Mouse (Mus musculus) left cerebral cortex, postnatal 4 days (tissue): ENCODE data around the gene Slc16a7. TPM values are rescaled to one million over a fixed set of nuclear protein-coding genes. Genes with fewer than 3 reads are reported as not detected.

Experiments
- DNase-seq: peaks from one replicate; pipeline ENCODE4 v3.0.0-alpha.2; 2022
- intact Hi-C: fragments of 180-260 bp; cut with DNase I; formaldehyde crosslinking; loops from one replicate; pipeline ENCODE4 v1.15.1; 2025
- total RNA-seq, 2 experiments: library from RNA; stranded (reverse); gene quantifications; 2 replicates each; pipeline ENCODE4 v1.2.3; 2021

The Slc16a7 gene
- 100 to 1,000 TPM; 105 to 128 TPM for total RNA-seq

- intact Hi-C loops, result no loop called here
- peak; percentile 82 for DNase-seq
Measured at GRCm38 (mm10) chr10:125388876-125389786, at the start of gene Slc16a7. TSS of gene Slc16a7 (minus strand) at chr10:125389465.

- intact Hi-C loops, result no loop called here
- no peak for DNase-seq
Measured at GRCm38 (mm10) chr10:125418795-125419194, 29.5 kb upstream of the Slc16a7 start.

- no peak for DNase-seq
- intact Hi-C loops, result no loop called here
Measured at GRCm38 (mm10) chr10:125399796-125400195, 10.5 kb upstream of the Slc16a7 start.

- intact Hi-C loops, result no loop called here
- DNase-seq, result no peak
Measured at GRCm38 (mm10) chr10:125390011-125390410, 746 bp upstream of the Slc16a7 start.

- intact Hi-C loops, result no loop called here
Measured at GRCm38 (mm10) chr10:125388481-125388875, 787 bp downstream of the Slc16a7 start.

GRCm38 (mm10) chr10:125387782-125388415 lies 1.4 kb downstream of the Slc16a7 start:
- intact Hi-C loops, result no loop called here
- no peak for DNase-seq

More at GRCm38 (mm10) chr10:125388481-125388875, 787 bp downstream of the Slc16a7 start:
- DNase-seq, result no peak

GRCm38 (mm10) chr10:125375526-125375925 lies 13.7 kb downstream of the Slc16a7 start:
- no peak for DNase-seq
- intact Hi-C loops, result no loop called here

- DNase-seq, result peak; percentile 10
- intact Hi-C loops, result no loop called here
Measured at GRCm38 (mm10) chr10:125372666-125373065, 16.6 kb downstream of the Slc16a7 start.

GRCm38 (mm10) chr10:125371451-125371850 lies 17.8 kb downstream of the Slc16a7 start:
- no peak for DNase-seq

GRCm38 (mm10) chr10:125370037-125370610 lies 19.1 kb downstream of the Slc16a7 start:
- DNase-seq, result no peak

More at GRCm38 (mm10) chr10:125371451-125371850, 17.8 kb downstream of the Slc16a7 start:
- intact Hi-C loops, result no loop called here

GRCm38 (mm10) chr10:125358479-125358878 lies 30.8 kb downstream of the Slc16a7 start:
- no peak for DNase-seq
- intact Hi-C loops, result no loop called here

More at GRCm38 (mm10) chr10:125370037-125370610, 19.1 kb downstream of the Slc16a7 start:
- intact Hi-C loops, result no loop called here

GRCm38 (mm10) chr10:125352805-125353204 lies 36.5 kb downstream of the Slc16a7 start:
- intact Hi-C loops, result no loop called here

GRCm38 (mm10) chr10:125348171-125348570 lies 41.1 kb downstream of the Slc16a7 start:
- intact Hi-C loops, result no loop called here
- no peak for DNase-seq

More at GRCm38 (mm10) chr10:125352805-125353204, 36.5 kb downstream of the Slc16a7 start:
- DNase-seq, result no peak

- intact Hi-C loops, result no loop called here
- no peak for DNase-seq
Measured at GRCm38 (mm10) chr10:125347149-125347548, 42.1 kb downstream of the Slc16a7 start.

GRCm38 (mm10) chr10:125346364-125346763 lies 42.9 kb downstream of the Slc16a7 start:
- no peak for DNase-seq
- intact Hi-C loops, result no loop called here

GRCm38 (mm10) chr10:125345583-125345982 lies 43.7 kb downstream of the Slc16a7 start:
- intact Hi-C loops, result no loop called here
- no peak for DNase-seq

GRCm38 (mm10) chr10:125342204-125342603 lies 47.1 kb downstream of the Slc16a7 start:
- intact Hi-C loops, result no loop called here
- DNase-seq, result no peak

GRCm38 (mm10) chr10:125333799-125334198 lies 55.5 kb downstream of the Slc16a7 start:
- no peak for DNase-seq
- intact Hi-C loops, result no loop called here

- intact Hi-C loops, result no loop called here
- no peak for DNase-seq
Measured at GRCm38 (mm10) chr10:125331334-125331733, 57.9 kb downstream of the Slc16a7 start.

GRCm38 (mm10) chr10:125328331-125329063 lies 60.8 kb downstream of the Slc16a7 start:
- intact Hi-C loops, result no loop called here
- no peak for DNase-seq
